In genomic region chr8:128085800-128086199, GRCm38 (mm10) we compare ENCODE assay signal across 26 mouse cellular contexts.
DNase-seq lines count a peak whose midpoint lies in the region; ATAC-seq and TF ChIP-seq lines count a peak whose summit lies in the region.
"Had no signal": no experiment of that assay in that cellular context is flagged by ENCODE, and none has a peak within 500 bp of the region (broad histone marks: within the 10 kb centered on the region; RNA-seq: fewer than 3 reads in every experiment).

No protein-coding gene starts in this region.

- H3K9me3 ChIP-seq in liver, postnatal 0 days (ENCODE audit: low read length), result no peaks in the 10 kb centered on the region
- H3K9me3 ChIP-seq: embryonic facial prominence, embryonic 12.5 days; embryonic facial prominence, embryonic 15.5 days; heart, embryonic 10.5 days; hindbrain, embryonic 12.5 days; hindbrain, embryonic 15.5 days had no signal

- ATAC-seq in liver, postnatal 0 days, result no peak
- peak; percentile 47; the same call in 1 of the 2 replicates for ATAC-seq in common myeloid progenitor, adult 5-6 weeks (replicated peaks; ENCODE audit: low read depth, poor library complexity, severe bottlenecking)
- peak; percentile 52 for ATAC-seq in megakaryocyte progenitor cell, adult 5-6 weeks (replicated peaks; ENCODE audit: poor library complexity)
- ATAC-seq: forebrain, embryonic 14.5 days; forebrain, postnatal 0 days; Patski had no signal

- no peak overlapping the region for H3K27ac ChIP-seq in liver, adult 2 months (replicated peaks; ENCODE audit: insufficient read depth, low read depth, low read length)
- H3K27ac ChIP-seq in liver, postnatal 0 days (ENCODE audit: low read depth), result no peak overlapping the region
- H3K27ac ChIP-seq: embryonic facial prominence, embryonic 12.5 days; embryonic facial prominence, embryonic 15.5 days; gastrocnemius, adult 2 months; heart, adult 2 months; heart, embryonic 10.5 days; hindbrain, embryonic 12.5 days; hindbrain, embryonic 15.5 days had no signal

- peak; percentile 25 for DNase-seq in liver, adult 2 months (ENCODE audit: extremely low read depth, low read depth, low spot score)
- DNase-seq in liver, postnatal 0 days, result no peak
- DNase-seq in lung, postnatal 25 days (ENCODE audit: low spot score), result no peak
- DNase-seq in cerebellum, postnatal 4 days (ENCODE audit: low spot score in 2 of 2), result no peak
- DNase-seq in layer of hippocampus, postnatal 14 days (ENCODE audit: low spot score in 2 of 2), result no peak
- DNase-seq: adrenal gland, adult 2 months; adrenal gland, postnatal 14 days; cerebellum, adult 11 months; cerebellum, adult 8-10 months; cerebellum, postnatal 10 days; cerebellum, postnatal 36 days; forebrain, postnatal 0 days; gastrocnemius, adult 2 months; gastrocnemius, postnatal 14 days; heart, adult 2 months had no signal

- TF ChIP-seq POLR2A in liver, adult 2 months (IDR thresholded peaks at IDR 0.05; ENCODE audit: extremely low read depth, insufficient read depth, low read length), result no peak

- 15% methylated on average over 1 of the region's 1 CpGs for WGBS in liver, adult 2 months
- WGBS in liver, postnatal 0 days (ENCODE audit: insufficient replicate concordance), result 16% methylated on average over 1 of the region's 1 CpGs

- H3K4me3 ChIP-seq in liver, adult 2 months (ENCODE audit: insufficient read depth, low read depth, low read length), result no peak overlapping the region
- no peak overlapping the region for H3K4me3 ChIP-seq in liver, postnatal 0 days (ENCODE audit: low read depth, low read length)
- H3K4me3 ChIP-seq: embryonic facial prominence, embryonic 12.5 days; embryonic facial prominence, embryonic 15.5 days; gastrocnemius, adult 2 months; heart, adult 2 months; heart, embryonic 10.5 days; hindbrain, embryonic 12.5 days; hindbrain, embryonic 15.5 days had no signal

- H3K27me3 ChIP-seq in liver, adult 2 months (ENCODE audit: control insufficient read depth, insufficient read depth, low read length), result no peaks in the 10 kb centered on the region
- H3K27me3 ChIP-seq in liver, postnatal 0 days (ENCODE audit: insufficient read depth, low read length), result no peaks in the 10 kb centered on the region
- H3K27me3 ChIP-seq: CH12.LX; embryonic facial prominence, embryonic 12.5 days; embryonic facial prominence, embryonic 15.5 days; hindbrain, embryonic 15.5 days; Patski had no signal

- no peak for TF ChIP-seq CTCF in liver, adult 2 months (IDR thresholded peaks at IDR 0.05; ENCODE audit: low read depth, low read length)
- TF ChIP-seq CTCF in liver, postnatal 0 days (IDR thresholded peaks at IDR 0.05; ENCODE audit: low read depth), result no peak

- H3K9ac ChIP-seq in liver, adult 2 months (ENCODE audit: low read depth, low read length), result no peak overlapping the region
- no peak overlapping the region for H3K9ac ChIP-seq in liver, postnatal 0 days (replicated peaks)
- H3K9ac ChIP-seq: embryonic facial prominence, embryonic 12.5 days; embryonic facial prominence, embryonic 15.5 days; forebrain, postnatal 0 days; hindbrain, embryonic 12.5 days; hindbrain, embryonic 15.5 days had no signal

- H3K36me3 ChIP-seq in liver, adult 2 months (ENCODE audit: control insufficient read depth, insufficient read depth, low read length), result no peaks in the 10 kb centered on the region
- no peaks in the 10 kb centered on the region for H3K36me3 ChIP-seq in liver, postnatal 0 days (replicated peaks; ENCODE audit: insufficient read depth, low read length)
- H3K36me3 ChIP-seq: embryonic facial prominence, embryonic 12.5 days; embryonic facial prominence, embryonic 15.5 days; G1E; heart, embryonic 10.5 days; hindbrain, embryonic 12.5 days; hindbrain, embryonic 15.5 days had no signal

- TF ChIP-seq EP300 in liver, postnatal 0 days (IDR thresholded peaks at IDR 0.05; ENCODE audit: low read depth), result no peak

- no peak overlapping the region for H3K4me2 ChIP-seq in liver, postnatal 0 days (ENCODE audit: low read depth, low read length)
- H3K4me2 ChIP-seq: embryonic facial prominence, embryonic 12.5 days; embryonic facial prominence, embryonic 15.5 days; hindbrain, embryonic 12.5 days; hindbrain, embryonic 15.5 days had no signal

- H3K79me2 ChIP-seq in liver, adult 2 months (ENCODE audit: control insufficient read depth, insufficient read depth, low read length), result no peaks in the 10 kb centered on the region

- no peaks in the 10 kb centered on the region for H3K4me1 ChIP-seq in liver, adult 2 months (ENCODE audit: control insufficient read depth, insufficient read depth, low read length)
- H3K4me1 ChIP-seq in liver, postnatal 0 days (ENCODE audit: insufficient read depth), result no peaks in the 10 kb centered on the region
- H3K4me1 ChIP-seq: embryonic facial prominence, embryonic 12.5 days; embryonic facial prominence, embryonic 15.5 days; heart, embryonic 10.5 days; hindbrain, embryonic 15.5 days had no signal
